Mouse (Mus musculus) lung, embryonic 16.5 days (tissue): ENCODE data around the gene Vav3. TPM values are rescaled to one million over a fixed set of nuclear protein-coding genes. Genes with fewer than 3 reads are reported as not detected.

Experiments used
- ATAC-seq: fragments of 200-750 bp; cut with Nextera tagmentation; 2 replicates; pipeline ENCODE4 v1.8.0; 2017; ENCODE audit warnings: low read depth, mild to moderate bottlenecking, moderate library complexity
- H3K27ac ChIP-seq: fragments of 300-500 bp; sonication (generic); 2 replicates; pipeline ENCODE4 v1.5.1; 2014; ENCODE audit warnings: mild to moderate bottlenecking, control low read depth, low read length
- H3K27me3 ChIP-seq: fragments of 300-500 bp; sonication (generic); 2 replicates; pipeline ENCODE4 v1.6.1; 2014; ENCODE audit warnings: low read depth, low read length, mixed read lengths; ENCODE audit not compliant: control insufficient read depth, insufficient read depth
- H3K36me3 ChIP-seq: fragments of 300-500 bp; sonication (generic); 2 replicates; pipeline ENCODE4 v1.6.1; 2014; ENCODE audit warnings: low read length; ENCODE audit not compliant: control insufficient read depth, insufficient read depth
- H3K4me1 ChIP-seq: fragments of 300-500 bp; sonication (generic); replicated peaks from 2 replicates; pipeline ENCODE4 v1.6.1; 2014; ENCODE audit warnings: low read length, mixed read lengths; ENCODE audit not compliant: control insufficient read depth, insufficient read depth
- H3K4me2 ChIP-seq: fragments of 300-500 bp; sonication (generic); 2 replicates; pipeline ENCODE4 v1.6.1; 2014; ENCODE audit warnings: low read depth, low read length, control low read depth
- H3K4me3 ChIP-seq: fragments of 300-500 bp; sonication (generic); 2 replicates; pipeline ENCODE4 v1.5.1; 2014; ENCODE audit warnings: mild to moderate bottlenecking, low read length, control low read depth
- H3K9ac ChIP-seq: fragments of 300-500 bp; sonication (generic); 2 replicates; pipeline ENCODE4 v1.6.1; 2014; ENCODE audit warnings: low read length, control low read depth
- H3K9me3 ChIP-seq: fragments of 300-500 bp; sonication (generic); 2 replicates; pipeline ENCODE4 v1.6.1; 2016; ENCODE audit warnings: low read length; ENCODE audit not compliant: control insufficient read depth
- WGBS: fragments of 180-500 bp; shearing (Covaris S2); extraction: QIAGEN DNeasy Blood & Tissue Kit; methylation state at CpG from one replicate; pipeline ENCODE4 v1.1.7; 2014; 5-methylcytosine and 5-hydroxymethylcytosine counted together
- polyA plus RNA-seq: library from polyadenylated mRNA; unstranded; fragments of >200 nt; fragmentation: Nextera tagmentation; extraction: Ambion mirVana; gene quantifications from 2 replicates; pipeline ENCODE4 v1.2.1, GENCODE M21; 2015

The Vav3 gene
- polyA plus RNA-seq, 1 experiment from 2014 or later: 6.3 TPM

- Histone ChIP-seq H3K9me3 (no peaks in the 10 kb centered on the region), H3K36me3 (no peaks in the 10 kb centered on the region), H3K4me3 (no peak overlapping the region), H3K9ac (no peak overlapping the region), H3K4me2 (no peak overlapping the region), H3K27ac (no peak overlapping the region), H3K4me1 (no peaks in the 10 kb centered on the region), H3K27me3 (no peaks in the 10 kb centered on the region)
- ATAC-seq: no peak
- 72% methylated on average over 5 of the region's 5 CpGs for WGBS
Measured at GRCm38 (mm10) chr3:109731592-109732230, 391.3 kb downstream of the Vav3 start.

- Histone ChIP-seq H3K4me2 (no peak overlapping the region), H3K4me1 (no peaks in the 10 kb centered on the region), H3K9ac (no peak overlapping the region), H3K27ac (no peak overlapping the region), H3K9me3 (no peaks in the 10 kb centered on the region), H3K36me3 (no peaks in the 10 kb centered on the region), H3K27me3 (no peaks in the 10 kb centered on the region), H3K4me3 (no peak overlapping the region)
- WGBS: 44% methylated on average over 10 of the region's 10 CpGs
- ATAC-seq: peak; percentile 71; the same call in 1 of the 2 replicates
Measured at GRCm38 (mm10) chr3:109732327-109733182, 392.1 kb downstream of the Vav3 start.

Other genes with a start within 250 kb of the Vav3 start
- gene Slc25a24, start 217.5 kb upstream of the Vav3 start, polyA plus RNA-seq: 29.3 and 30.7 TPM in 2 replicates